Mouse (Mus musculus) C2C12 (cell line): ENCODE data around the gene Rbks. TPM values are rescaled to one million over a fixed set of nuclear protein-coding genes. Genes with fewer than 3 reads are reported as not detected.
A peak's percentile ranks its signal among the peaks of the same experiment; 100 is the strongest.

Experiments
- H3K27me3 ChIP-seq: one replicate; pipeline ENCODE4 v1.6.1; 2011; ENCODE audit not compliant: control insufficient read depth, insufficient read depth, insufficient read length
- H3K36me3 ChIP-seq: one replicate; pipeline ENCODE4 v1.6.1; 2011; ENCODE audit not compliant: control insufficient read depth, insufficient read depth
- H3K4me3 ChIP-seq: one replicate; pipeline ENCODE4 v1.5.1; 2011; ENCODE audit warnings: mild to moderate bottlenecking, control low read depth; ENCODE audit not compliant: poor library complexity, insufficient read depth, severe bottlenecking
- H3K79me2 ChIP-seq: one replicate; pipeline ENCODE4 v1.6.1; 2011; ENCODE audit not compliant: control insufficient read depth, insufficient read depth
- H3K79me3 ChIP-seq: one replicate; pipeline ENCODE4 v1.6.1; 2011; ENCODE audit warnings: low read depth, control low read depth
- H3ac ChIP-seq: one replicate; pipeline ENCODE3; 2011; ENCODE audit warnings: low read depth; ENCODE audit not compliant: control insufficient read depth, insufficient read length
- CEBPB ChIP-seq: IDR thresholded peaks from one replicate; pipeline ENCODE4 v1.6.1; 2011; ENCODE audit warnings: low read depth, mild to moderate bottlenecking, control low read depth, moderate library complexity
- CTCF ChIP-seq: IDR thresholded peaks from one replicate; pipeline ENCODE4 v1.5.1; 2011; ENCODE audit not compliant: control insufficient read depth, insufficient read depth, insufficient read length
- FOSL1 ChIP-seq: IDR thresholded peaks from one replicate; pipeline ENCODE4 v1.8.0; 2011; ENCODE audit warnings: mild to moderate bottlenecking, low read length; ENCODE audit not compliant: poor library complexity, insufficient read depth, severe bottlenecking
- MAX ChIP-seq: IDR thresholded peaks from one replicate; pipeline ENCODE4 v1.6.1; 2011; ENCODE audit warnings: mild to moderate bottlenecking, control low read depth
- MYOD1 ChIP-seq: IDR thresholded peaks from one replicate; pipeline ENCODE4 v1.6.1; 2011; ENCODE audit warnings: low read depth; ENCODE audit not compliant: control insufficient read depth, insufficient read length
- MYOG ChIP-seq: IDR thresholded peaks from one replicate; pipeline ENCODE4 v1.6.1; 2011; ENCODE audit not compliant: control insufficient read depth, insufficient read length; ENCODE audit errors: extremely low read depth
- USF1 ChIP-seq: IDR thresholded peaks from one replicate; pipeline ENCODE4 v1.6.1; 2011; ENCODE audit warnings: low read depth, mild to moderate bottlenecking, control low read depth, moderate library complexity
- polyA plus RNA-seq: library from polyadenylated mRNA; unstranded; fragments of >200 nt; fragmentation: generic; extraction: Trizol; gene quantifications from one replicate; pipeline ENCODE4 v1.2.1, GENCODE M21; 2012; ENCODE audit warnings: missing spikeins

Rbks gene
- polyA plus RNA-seq, 1 experiment: 1.3 TPM

GRCm38 (mm10) chr5:31613852-31614286, 83.6 kb downstream of the Rbks start:
- H3K79me3 ChIP-seq: peaks cover 40% of the 10 kb centered on the region
- H3K79me2 ChIP-seq: peaks cover 50% of the 10 kb centered on the region
- H3K4me3 ChIP-seq: peak overlapping the region; percentile 47
- TF ChIP-seq FOSL1 (no peak), MAX (peak; percentile 60), CTCF (peak; percentile 67)
- H3K27me3 ChIP-seq: no peaks in the 10 kb centered on the region
- H3K36me3 ChIP-seq: peaks cover 33% of the 10 kb centered on the region
- H3ac ChIP-seq: peak overlapping the region; percentile 78

GRCm38 (mm10) chr5:31611186-31611585, 86.2 kb downstream of the Rbks start:
- peaks cover 21% of the 10 kb centered on the region for H3K79me3 ChIP-seq
- no peak overlapping the region for H3K4me3 ChIP-seq
- H3K36me3 ChIP-seq: peaks cover 8% of the 10 kb centered on the region
- H3K79me2 ChIP-seq: peaks cover 23% of the 10 kb centered on the region
- H3ac ChIP-seq: no peak overlapping the region
- TF ChIP-seq MYOG: no peak
- TF ChIP-seq MYOD1: no peak
- TF ChIP-seq CTCF: no peak
- TF ChIP-seq FOSL1: no peak
- no peak for TF ChIP-seq USF1
- TF ChIP-seq MAX: no peak
- TF ChIP-seq CEBPB: no peak
- H3K27me3 ChIP-seq: no peaks in the 10 kb centered on the region

GRCm38 (mm10) chr5:31610376-31611086, 86.9 kb downstream of the Rbks start:
- peaks cover 16% of the 10 kb centered on the region for H3K79me2 ChIP-seq
- no peak overlapping the region for H3ac ChIP-seq
- no peak overlapping the region for H3K4me3 ChIP-seq
- TF ChIP-seq USF1: no peak
- no peak for TF ChIP-seq CTCF
- TF ChIP-seq CEBPB: no peak
- no peak for TF ChIP-seq FOSL1
- TF ChIP-seq MAX: no peak
- no peak for TF ChIP-seq MYOD1
- TF ChIP-seq MYOG: no peak
- H3K79me3 ChIP-seq: peaks cover 15% of the 10 kb centered on the region
- peaks cover 1% of the 10 kb centered on the region for H3K36me3 ChIP-seq
- H3K27me3 ChIP-seq: no peaks in the 10 kb centered on the region

- no peaks in the 10 kb centered on the region for H3K27me3 ChIP-seq
- H3K36me3 ChIP-seq: no peaks in the 10 kb centered on the region
- H3K79me3 ChIP-seq: no peaks in the 10 kb centered on the region
- H3ac ChIP-seq: no peak overlapping the region
- no peaks in the 10 kb centered on the region for H3K79me2 ChIP-seq
- no peak for TF ChIP-seq MYOG
- TF ChIP-seq MYOD1: peak; percentile 43
- TF ChIP-seq FOSL1: peak; percentile 3
- no peak for TF ChIP-seq CEBPB
- TF ChIP-seq USF1: peak; percentile 7
- no peak for TF ChIP-seq CTCF
- peak; percentile 93 for TF ChIP-seq MAX
- H3K4me3 ChIP-seq: no peak overlapping the region
These were observed 91.3 kb downstream of the Rbks start for GRCm38 (mm10) chr5:31606151-31606550.

- Histone ChIP-seq H3K4me3 (no peak overlapping the region), H3K36me3 (no peaks in the 10 kb centered on the region), H3K79me3 (no peaks in the 10 kb centered on the region), H3K79me2 (no peaks in the 10 kb centered on the region), H3K27me3 (no peaks in the 10 kb centered on the region), H3ac (no peak overlapping the region)
- TF ChIP-seq USF1: no peak
- no peak for TF ChIP-seq MAX
- no peak for TF ChIP-seq CTCF
- TF ChIP-seq FOSL1: no peak
- TF ChIP-seq CEBPB: no peak
- TF ChIP-seq MYOG: no peak
- no peak for TF ChIP-seq MYOD1
These were observed 93.7 kb downstream of the Rbks start for GRCm38 (mm10) chr5:31603766-31604165.

GRCm38 (mm10) chr5:31602377-31602776, 95.0 kb downstream of the Rbks start:
- Histone ChIP-seq H3K4me3 (no peak overlapping the region), H3ac (no peak overlapping the region), H3K79me3 (no peaks in the 10 kb centered on the region), H3K27me3 (no peaks in the 10 kb centered on the region), H3K79me2 (no peaks in the 10 kb centered on the region), H3K36me3 (no peaks in the 10 kb centered on the region)
- peak; percentile 93 for TF ChIP-seq CEBPB
- TF ChIP-seq USF1: no peak
- TF ChIP-seq MYOD1: peak; percentile 65
